Mouse (Mus musculus) C2C12 (cell line): ENCODE data around the gene Acad10. TPM values are rescaled to one million over a fixed set of nuclear protein-coding genes. Genes with fewer than 3 reads are reported as not detected.
"Not testable (repeated sequence)": the region's sequence is repeated elsewhere in the genome, so short reads cannot be mapped to it uniquely, and the experiment has no call there.

Experiments
- H3K27me3 ChIP-seq: one replicate; pipeline ENCODE4 v1.6.1; 2011; ENCODE audit not compliant: control insufficient read depth, insufficient read depth, insufficient read length
- H3K36me3 ChIP-seq: one replicate; pipeline ENCODE4 v1.6.1; 2011; ENCODE audit not compliant: control insufficient read depth, insufficient read depth
- H3K4me3 ChIP-seq: one replicate; pipeline ENCODE4 v1.5.1; 2011; ENCODE audit warnings: mild to moderate bottlenecking, control low read depth; ENCODE audit not compliant: poor library complexity, insufficient read depth, severe bottlenecking
- H3K79me2 ChIP-seq: one replicate; pipeline ENCODE4 v1.6.1; 2011; ENCODE audit not compliant: control insufficient read depth, insufficient read depth
- H3K79me3 ChIP-seq: one replicate; pipeline ENCODE4 v1.6.1; 2011; ENCODE audit warnings: low read depth, control low read depth
- H3ac ChIP-seq: one replicate; pipeline ENCODE3; 2011; ENCODE audit warnings: low read depth; ENCODE audit not compliant: control insufficient read depth, insufficient read length
- CEBPB ChIP-seq: IDR thresholded peaks from one replicate; pipeline ENCODE4 v1.6.1; 2011; ENCODE audit warnings: low read depth, mild to moderate bottlenecking, control low read depth, moderate library complexity
- CTCF ChIP-seq: IDR thresholded peaks from one replicate; pipeline ENCODE4 v1.5.1; 2011; ENCODE audit not compliant: control insufficient read depth, insufficient read depth, insufficient read length
- FOSL1 ChIP-seq: IDR thresholded peaks from one replicate; pipeline ENCODE4 v1.8.0; 2011; ENCODE audit warnings: mild to moderate bottlenecking, low read length; ENCODE audit not compliant: poor library complexity, insufficient read depth, severe bottlenecking
- MAX ChIP-seq: IDR thresholded peaks from one replicate; pipeline ENCODE4 v1.6.1; 2011; ENCODE audit warnings: mild to moderate bottlenecking, control low read depth
- MYOD1 ChIP-seq: IDR thresholded peaks from one replicate; pipeline ENCODE4 v1.6.1; 2011; ENCODE audit warnings: low read depth; ENCODE audit not compliant: control insufficient read depth, insufficient read length
- MYOG ChIP-seq: IDR thresholded peaks from one replicate; pipeline ENCODE4 v1.6.1; 2011; ENCODE audit not compliant: control insufficient read depth, insufficient read length; ENCODE audit errors: extremely low read depth
- USF1 ChIP-seq: IDR thresholded peaks from one replicate; pipeline ENCODE4 v1.6.1; 2011; ENCODE audit warnings: low read depth, mild to moderate bottlenecking, control low read depth, moderate library complexity
- polyA plus RNA-seq: library from polyadenylated mRNA; unstranded; fragments of >200 nt; fragmentation: generic; extraction: Trizol; gene quantifications from one replicate; pipeline ENCODE4 v1.2.1, GENCODE M21; 2012; ENCODE audit warnings: missing spikeins

Acad10 gene
- polyA plus RNA-seq, 1 experiment = 1.8 TPM

- TF ChIP-seq MYOD1 (no peak), CEBPB (no peak), MYOG (no peak), USF1 (no peak), FOSL1 (no peak), CTCF (no peak), MAX (no peak)
Observed at GRCm38 (mm10) chr5:121639601-121640000, 20.7 kb downstream of the Acad10 start.

GRCm38 (mm10) chr5:121637296-121637695, 23.0 kb downstream of the Acad10 start:
- Histone ChIP-seq H3K4me3 (no peak overlapping the region), H3K36me3 (no peaks in the 10 kb centered on the region), H3ac (no peak overlapping the region), H3K79me2 (no peaks in the 10 kb centered on the region), H3K27me3 (no peaks in the 10 kb centered on the region), H3K79me3 (no peaks in the 10 kb centered on the region)
- no peak for TF ChIP-seq CTCF
- TF ChIP-seq USF1 = no peak
- TF ChIP-seq MYOD1 = no peak
- TF ChIP-seq FOSL1 = no peak
- no peak for TF ChIP-seq MAX
- TF ChIP-seq CEBPB = no peak
- TF ChIP-seq MYOG = no peak

More at GRCm38 (mm10) chr5:121639601-121640000, 20.7 kb downstream of the Acad10 start:
- no peaks in the 10 kb centered on the region for H3K36me3 ChIP-seq
- H3K79me3 ChIP-seq = no peaks in the 10 kb centered on the region
- H3ac ChIP-seq = no peak overlapping the region
- no peaks in the 10 kb centered on the region for H3K27me3 ChIP-seq
- H3K4me3 ChIP-seq = no peak overlapping the region
- H3K79me2 ChIP-seq = no peaks in the 10 kb centered on the region

- Histone ChIP-seq H3K79me2 (no peaks in the 10 kb centered on the region), H3K79me3 (no peaks in the 10 kb centered on the region), H3ac (no peak overlapping the region), H3K27me3 (no peaks in the 10 kb centered on the region), H3K36me3 (no peaks in the 10 kb centered on the region), H3K4me3 (no peak overlapping the region)
- TF ChIP-seq CTCF (no peak), FOSL1 (no peak), CEBPB (no peak), MYOD1 (no peak)
Observed at GRCm38 (mm10) chr5:121634668-121635067, 25.6 kb downstream of the Acad10 start.

- Histone ChIP-seq H3K36me3 (no peaks in the 10 kb centered on the region), H3ac (no peak overlapping the region)
Observed at GRCm38 (mm10) chr5:121632804-121633203, 27.5 kb downstream of the Acad10 start.

GRCm38 (mm10) chr5:121631106-121631647, 29.1 kb downstream of the Acad10 start:
- peak; percentile 42 for TF ChIP-seq MYOD1
- H3K79me2 ChIP-seq, H3ac ChIP-seq, H3K4me3 ChIP-seq, H3K27me3 ChIP-seq, H3K36me3 ChIP-seq, H3K79me3 ChIP-seq: not testable (repeated sequence)

More at GRCm38 (mm10) chr5:121632804-121633203, 27.5 kb downstream of the Acad10 start:
- TF ChIP-seq FOSL1 (no peak), USF1 (no peak), MAX (no peak), CTCF (no peak), MYOD1 (no peak), MYOG (no peak), CEBPB (no peak)
- Histone ChIP-seq H3K4me3 (no peak overlapping the region), H3K79me2 (no peaks in the 10 kb centered on the region), H3K27me3 (no peaks in the 10 kb centered on the region), H3K79me3 (no peaks in the 10 kb centered on the region)

- H3K79me3 ChIP-seq = no peaks in the 10 kb centered on the region
- H3K27me3 ChIP-seq = no peaks in the 10 kb centered on the region
- H3K36me3 ChIP-seq = no peaks in the 10 kb centered on the region
- no peak overlapping the region for H3ac ChIP-seq
- H3K4me3 ChIP-seq = no peak overlapping the region
- TF ChIP-seq MAX (no peak), CTCF (peak; percentile 57)
- H3K79me2 ChIP-seq = no peaks in the 10 kb centered on the region
Observed at GRCm38 (mm10) chr5:121627871-121628270, 32.4 kb downstream of the Acad10 start.

GRCm38 (mm10) chr5:121623241-121623640, 37.1 kb downstream of the Acad10 start:
- Histone ChIP-seq H3K27me3 (no peaks in the 10 kb centered on the region), H3K4me3 (no peak overlapping the region), H3K79me3 (peaks cover 8% of the 10 kb centered on the region), H3K79me2 (peaks cover 17% of the 10 kb centered on the region), H3ac (no peak overlapping the region), H3K36me3 (peaks cover 4% of the 10 kb centered on the region)
- TF ChIP-seq CTCF (no peak), MYOG (no peak), CEBPB (no peak), USF1 (no peak), FOSL1 (peak; percentile 66), MYOD1 (peak; percentile 91), MAX (no peak)
